Mouse (Mus musculus) frontal cortex, postnatal 36 days (tissue): ENCODE data around the gene Rhobtb1.
A peak's percentile ranks its signal among the peaks of the same experiment; 100 is the strongest.

Experiments
- DNase-seq, 2 experiments: peaks; one replicate each; pipeline ENCODE4 v3.0.0; 2022; ENCODE audit warnings: low spot score in 2 of 2

Rhobtb1 gene

DNA sequence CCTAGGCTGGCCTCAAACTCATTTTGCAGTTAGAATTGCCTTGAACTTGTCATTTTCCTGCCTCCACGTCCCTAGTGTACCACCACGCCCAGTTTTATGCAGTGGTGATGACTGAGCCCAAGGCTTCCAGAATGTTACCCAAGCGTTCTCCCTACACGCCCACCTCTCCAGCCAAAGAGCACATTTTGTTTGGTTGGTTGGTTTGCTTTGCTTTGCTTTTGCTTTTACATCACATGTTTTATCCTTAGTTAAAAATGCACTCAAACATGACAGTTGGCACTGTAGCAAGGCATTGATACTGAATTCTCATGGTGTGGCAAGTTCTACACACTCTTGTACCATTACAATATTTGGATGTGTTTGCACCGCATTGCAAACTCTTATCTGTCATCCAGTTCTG is 12.0 kb downstream of the Rhobtb1 start:
- DNase-seq: no peak

- no peak for DNase-seq
Observed at GRCm38 (mm10) chr10:69165125-69165524, 13.9 kb downstream of the Rhobtb1 start.

DNA sequence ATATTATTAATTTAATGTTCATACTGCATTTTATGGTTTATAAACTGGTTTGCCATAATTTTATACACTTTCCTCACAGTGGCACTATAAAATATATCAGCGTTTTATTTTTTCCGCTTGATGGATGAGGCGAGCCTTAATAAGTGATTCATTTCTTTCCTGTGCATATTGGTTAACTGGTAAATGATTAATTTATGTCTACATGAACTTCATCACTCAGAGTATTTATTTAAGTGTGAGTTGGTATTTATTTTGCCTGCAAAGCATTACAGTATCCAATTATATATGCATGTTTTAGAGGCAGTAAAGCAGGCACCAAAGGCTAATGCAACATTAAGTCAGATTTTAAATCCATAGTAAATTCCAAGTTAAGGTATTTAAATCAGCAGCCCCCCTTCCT is 14.6 kb downstream of the Rhobtb1 start:
- DNase-seq: no peak

GRCm38 (mm10) chr10:69166514-69166913 is 15.3 kb downstream of the Rhobtb1 start:
- DNase-seq: no peak

DNA sequence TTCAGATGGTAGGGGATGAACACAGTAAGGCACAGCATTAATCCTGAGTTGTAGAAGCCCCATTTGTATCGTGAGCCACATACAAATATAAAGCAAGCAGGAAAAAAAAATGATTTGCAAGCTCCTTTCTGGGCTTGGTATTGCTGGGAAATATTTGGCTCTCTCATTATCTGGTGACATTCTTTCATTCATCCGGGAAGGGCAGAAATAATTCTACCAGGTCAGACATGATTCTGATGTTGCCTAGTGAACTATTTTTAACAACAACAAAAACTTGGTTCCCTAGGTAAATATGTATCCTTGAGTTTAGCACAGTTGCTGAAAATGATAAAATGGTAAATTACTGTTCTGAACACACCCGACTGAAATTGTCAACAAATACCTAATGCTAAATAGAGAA is 21.2 kb downstream of the Rhobtb1 start:
- DNase-seq: no peak

GRCm38 (mm10) chr10:69176116-69176515 is 24.9 kb downstream of the Rhobtb1 start:
- no peak for DNase-seq

DNA sequence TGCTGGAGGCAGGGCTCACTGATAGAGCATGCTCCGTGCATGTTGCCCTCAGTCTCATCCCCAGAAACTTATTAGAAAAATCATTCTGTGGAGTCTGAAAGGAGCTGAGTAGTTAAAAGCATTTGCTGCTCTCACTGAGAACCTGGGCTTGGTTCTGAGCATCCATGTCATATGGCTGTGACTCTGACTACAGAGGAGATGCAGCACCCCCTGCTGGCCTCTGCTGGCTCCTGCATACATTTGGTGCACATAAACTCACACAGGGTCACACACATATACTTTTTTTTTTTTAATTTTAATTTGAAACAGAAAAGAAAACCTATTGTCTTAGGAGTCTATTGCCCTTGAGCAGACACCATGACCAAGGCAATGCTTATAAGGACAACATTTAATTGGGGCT is 28.1 kb downstream of the Rhobtb1 start:
- DNase-seq: no peak

DNA sequence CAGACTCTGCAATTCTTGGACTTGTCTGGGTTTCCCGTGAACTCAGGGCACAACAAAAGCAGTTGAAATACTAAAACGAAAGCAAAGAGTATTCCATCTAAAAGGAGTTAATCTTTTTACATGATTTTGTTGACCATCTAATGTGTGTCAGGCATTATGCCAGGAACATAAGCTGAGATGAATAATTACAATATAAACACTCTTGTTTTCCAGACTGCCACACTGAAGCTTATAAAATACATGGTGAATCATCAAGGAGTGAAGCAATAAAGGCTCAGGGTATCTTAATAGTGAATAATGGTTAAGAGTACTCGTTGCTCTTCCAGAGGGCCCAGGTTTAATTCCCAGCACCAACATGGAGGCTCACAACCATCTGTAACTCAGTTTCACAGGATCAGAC is 29.8 kb downstream of the Rhobtb1 start:
- no peak for DNase-seq

GRCm38 (mm10) chr10:69184903-69185302 is 33.7 kb downstream of the Rhobtb1 start:
- no peak for DNase-seq

DNA sequence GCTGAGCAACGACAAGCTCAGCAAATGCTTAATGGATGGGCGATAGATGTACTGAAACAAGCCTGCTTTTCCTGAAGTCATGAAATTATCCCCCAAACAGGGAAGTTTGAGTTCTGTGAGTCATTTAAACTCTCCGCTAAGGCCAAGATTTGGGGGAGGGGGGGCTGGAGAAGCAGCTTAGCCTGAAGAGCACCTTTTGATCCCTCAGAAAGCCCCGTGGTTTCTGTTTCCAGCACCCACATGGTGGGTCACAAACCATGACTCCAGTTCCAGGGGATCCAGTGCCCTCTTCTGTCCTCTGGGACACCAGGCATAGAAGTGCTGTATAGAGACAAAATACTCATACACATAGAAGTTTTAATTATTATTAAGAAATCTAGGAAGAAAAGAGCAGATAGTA is 34.2 kb downstream of the Rhobtb1 start:
- DNase-seq: no peak

DNA sequence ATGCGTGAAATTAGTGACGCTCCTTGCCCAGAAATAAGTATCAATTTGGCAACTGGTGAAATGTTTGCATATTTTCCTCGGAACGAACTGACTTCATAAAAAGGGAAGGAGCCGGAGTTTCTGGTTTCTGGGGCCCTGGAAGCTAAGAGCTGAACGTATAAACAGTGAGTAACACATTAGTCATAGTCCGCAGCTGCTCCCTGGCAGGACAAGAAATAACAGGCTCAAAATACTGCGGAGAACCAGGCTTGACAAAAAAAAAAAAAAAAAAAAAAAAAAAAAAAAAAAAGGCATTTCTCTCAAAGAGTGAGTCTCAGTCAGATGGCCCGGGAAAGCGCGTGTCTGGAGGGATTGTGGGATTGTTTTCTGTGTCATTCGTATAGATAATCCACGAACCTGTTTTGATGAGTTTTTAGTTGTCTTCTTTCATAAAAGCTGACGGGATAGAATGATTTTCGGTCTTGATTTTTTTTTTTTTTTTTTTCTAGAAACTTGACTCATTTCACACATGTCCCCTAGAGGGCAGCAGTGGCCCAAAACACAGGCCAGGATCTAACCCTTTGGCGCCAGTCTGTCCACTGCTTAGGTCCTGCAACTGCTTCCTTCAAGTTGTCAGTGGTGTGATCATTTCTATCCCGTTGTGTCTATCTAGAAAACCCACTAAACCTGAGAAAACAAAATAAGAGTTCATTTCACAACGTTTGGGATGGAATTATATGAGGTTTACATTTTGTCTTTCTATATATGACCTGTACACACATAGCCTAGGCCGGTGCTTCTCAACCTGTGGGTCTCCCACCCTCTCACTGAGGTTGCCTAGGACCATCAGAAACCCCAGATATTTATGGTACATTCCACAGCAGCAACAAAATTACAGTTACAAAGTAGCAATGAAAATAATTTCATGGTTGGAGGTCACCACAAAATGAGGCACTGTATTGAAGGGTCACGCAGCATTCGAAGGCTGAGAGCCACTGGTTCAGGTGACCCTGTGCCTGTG is 35.0 kb downstream of the Rhobtb1 start:
- DNase-seq: peak; percentile 45 to 69

- no peak for DNase-seq
Observed at GRCm38 (mm10) chr10:69187773-69188443, 36.7 kb downstream of the Rhobtb1 start.

DNA sequence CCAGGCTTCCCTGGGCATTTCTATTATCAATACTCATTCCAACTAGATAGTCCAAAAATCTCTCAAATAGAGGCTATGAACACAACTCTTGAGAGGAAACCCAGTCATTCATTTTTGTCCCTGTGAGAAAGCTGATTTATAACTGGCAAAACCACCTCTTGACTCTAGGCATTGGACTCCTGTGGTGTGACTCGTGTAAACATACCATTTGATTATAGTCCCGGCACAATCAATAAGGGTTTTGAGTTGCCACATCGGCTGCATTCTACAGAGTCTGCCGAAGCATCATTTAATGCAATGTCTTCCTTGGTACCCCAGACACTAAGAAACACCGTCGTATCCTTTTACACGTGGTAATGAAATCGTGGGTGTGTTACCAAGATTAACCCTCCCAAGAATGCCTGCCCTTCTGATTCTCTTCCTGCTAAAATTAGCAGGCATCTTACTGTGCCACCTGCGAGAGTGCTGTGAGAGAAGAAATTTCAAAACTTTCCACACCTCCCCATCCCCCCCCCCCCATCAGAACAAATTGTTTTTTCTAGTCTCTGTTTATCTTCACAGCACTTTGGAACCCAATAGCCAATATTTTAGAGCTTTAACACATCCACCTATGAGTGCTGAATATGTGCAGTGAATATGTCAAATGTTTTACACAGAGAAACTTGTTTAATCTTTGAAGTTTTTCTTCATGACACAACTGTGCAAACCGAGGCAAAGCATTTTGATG is 39.4 kb downstream of the Rhobtb1 start:
- DNase-seq: no peak

DNA sequence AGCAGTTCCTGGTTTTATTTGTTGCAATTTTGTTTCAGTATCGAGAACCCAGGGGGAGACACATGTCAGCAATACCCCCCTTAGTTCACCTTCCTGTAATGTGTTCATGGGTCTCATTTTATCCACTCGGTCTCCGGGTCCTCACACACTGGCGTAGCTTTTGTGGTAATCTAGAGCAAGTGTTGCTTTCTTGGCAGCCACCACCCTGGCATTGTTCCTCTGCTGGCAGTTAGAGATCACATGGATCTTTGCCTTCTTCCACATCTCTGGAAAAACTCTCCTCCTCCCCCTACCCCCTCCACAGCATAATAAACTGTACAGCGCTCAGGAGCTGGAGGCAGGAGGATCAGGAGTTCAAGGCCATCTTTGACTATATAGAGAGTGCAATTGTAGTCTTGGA is 41.0 kb downstream of the Rhobtb1 start:
- no peak for DNase-seq

DNA sequence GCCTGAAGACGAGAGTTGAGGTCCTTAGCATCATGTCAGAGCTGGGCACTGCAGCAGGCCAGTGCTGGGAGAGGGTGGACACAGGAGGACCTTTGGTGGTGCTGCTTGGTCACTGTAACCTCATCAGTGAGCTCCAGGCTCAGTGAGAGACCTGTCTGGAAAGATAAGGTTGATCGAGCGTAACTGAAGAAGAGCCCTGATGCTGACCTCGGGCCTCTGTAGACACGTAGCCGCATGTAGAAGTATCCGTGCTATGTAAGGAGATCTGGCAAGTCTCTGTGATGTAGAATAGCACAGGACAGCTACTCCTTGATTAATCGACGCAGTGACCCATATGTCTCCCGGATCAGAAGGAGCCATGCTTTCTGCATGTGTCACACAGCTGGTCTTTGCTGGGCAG is 42.5 kb downstream of the Rhobtb1 start:
- DNase-seq: no peak

DNA sequence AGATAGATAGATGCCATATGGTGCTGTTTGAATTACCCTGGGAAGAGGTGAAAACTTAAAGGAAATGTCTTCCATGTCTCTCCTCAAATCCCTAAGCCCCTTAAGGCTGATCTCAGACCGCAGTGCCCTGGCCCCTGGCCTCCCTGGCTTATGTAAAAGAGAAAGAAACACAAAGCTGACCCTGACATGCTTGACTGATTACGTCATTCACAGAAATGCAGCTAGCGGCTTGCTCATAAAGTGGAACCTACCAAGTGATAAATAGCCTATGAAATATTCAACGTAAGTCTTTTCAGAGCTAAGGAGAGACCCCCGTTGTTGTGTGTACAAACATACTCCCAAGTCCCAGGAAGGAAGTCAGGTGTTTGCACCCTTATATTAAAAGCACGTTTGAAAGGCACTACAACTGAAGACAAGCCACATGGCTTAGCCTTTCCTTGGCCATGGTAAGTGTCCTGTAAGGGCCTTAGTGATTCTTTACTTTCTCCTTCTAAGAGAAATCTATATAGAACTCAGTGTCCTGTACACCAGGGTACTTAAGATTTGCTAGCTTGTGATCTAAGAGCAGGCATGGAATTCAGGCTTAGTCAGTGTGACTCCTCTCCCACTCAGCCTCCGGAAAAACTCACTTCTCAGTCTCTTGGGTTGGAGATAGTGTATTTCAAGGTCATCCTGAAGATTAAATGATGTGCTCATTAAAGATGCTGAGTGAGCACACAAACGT is 53.6 kb downstream of the Rhobtb1 start:
- no peak for DNase-seq

DNA sequence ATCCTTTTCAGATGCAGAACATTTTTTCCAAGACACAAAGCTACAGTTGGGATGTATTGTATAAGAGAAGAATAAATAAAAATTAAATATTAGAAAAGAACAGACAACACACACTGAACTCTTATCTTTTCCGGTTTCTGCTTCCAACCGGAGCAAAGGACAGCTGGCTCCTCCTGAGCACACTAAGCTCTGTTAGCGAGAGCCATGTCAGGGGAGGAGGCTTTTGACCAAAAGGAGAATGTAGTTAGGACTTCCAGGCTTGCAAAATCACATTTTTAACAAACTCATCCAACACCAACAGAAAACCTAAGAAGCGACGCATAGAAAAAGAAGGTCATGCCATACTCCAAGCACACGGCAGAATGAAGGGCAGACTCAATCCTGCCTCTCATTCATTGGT is 54.8 kb downstream of the Rhobtb1 start:
- no peak for DNase-seq

- no peak for DNase-seq
Observed at GRCm38 (mm10) chr10:69207481-69207880, 56.2 kb downstream of the Rhobtb1 start.

- DNase-seq: no peak
Observed at GRCm38 (mm10) chr10:69207981-69208630, 56.9 kb downstream of the Rhobtb1 start.

- DNase-seq: no peak
Observed at GRCm38 (mm10) chr10:69208705-69209104, 57.5 kb downstream of the Rhobtb1 start.

DNA sequence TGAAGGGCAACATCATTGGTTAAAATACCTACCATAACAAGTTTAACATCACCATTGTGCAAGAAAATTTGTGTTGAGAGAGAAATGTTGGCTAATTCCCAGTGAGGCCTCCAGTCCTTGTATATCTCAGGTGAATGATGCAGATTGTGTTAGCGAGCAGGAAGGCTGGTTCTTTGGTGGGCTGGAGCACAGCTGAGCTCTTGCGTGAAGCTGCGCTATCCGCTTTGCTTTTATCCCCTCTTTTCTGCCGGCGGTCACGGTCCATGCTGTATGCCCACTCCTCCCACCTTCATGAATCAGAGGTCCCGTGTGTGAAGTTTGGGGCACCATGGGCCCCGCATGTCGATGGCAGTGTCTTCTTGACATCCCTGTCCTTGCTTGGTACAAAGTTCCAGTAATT is 58.8 kb downstream of the Rhobtb1 start:
- DNase-seq: no peak
